Mouse (Mus musculus): ENCODE measurements around the gene Bcdin3d. TPM values are rescaled to one million over a fixed set of nuclear protein-coding genes. Genes with fewer than 3 reads are reported as not detected.
A peak's percentile ranks its signal among the peaks of the same experiment; 100 is the strongest.
"Not testable (repeated sequence)": the region's sequence is repeated elsewhere in the genome, so short reads cannot be mapped to it uniquely, and the experiment has no call there.

Gene Bcdin3d
- polyA plus RNA-seq, 1 experiment from 2014 or later: 2.9 TPM

- 1% methylated on average over 44 of the region's 45 CpGs for WGBS (ENCODE audit: missing documents)
- H3K27ac ChIP-seq: peak within 1 kb of the TSS; percentile 57
- H3K4me3 ChIP-seq (ENCODE audit: inconsistent target): peak within 1 kb of the TSS; percentile 45
- H3K79me2 ChIP-seq (ENCODE audit: inconsistent target): peaks cover 33% of the 10 kb centered on the region; the same call in 1 of the 2 replicates
- H3K36me3 ChIP-seq (ENCODE audit: inconsistent target): no peaks in the 10 kb centered on the region
Observed at GRCm38 (mm10) chr15:99457606-99458401, 16.7 kb downstream of the Bcdin3d start, which contains the start of gene Nckap5l. Nckap5l (minus strand) TSS chr15:99457748.

GRCm38 (mm10) chr15:99456963-99457605 lies 17.4 kb downstream of the Bcdin3d start:
- peak overlapping the region; percentile 57 for H3K27ac ChIP-seq
- no peaks in the 10 kb centered on the region for H3K36me3 ChIP-seq (ENCODE audit: inconsistent target)
- peaks cover 36% of the 10 kb centered on the region; the same call in 1 of the 2 replicates for H3K79me2 ChIP-seq (ENCODE audit: inconsistent target)
- under 1% methylated on average over 38 of the region's 43 CpGs for WGBS (ENCODE audit: missing documents)
- H3K4me3 ChIP-seq (ENCODE audit: inconsistent target): peak overlapping the region; percentile 45

GRCm38 (mm10) chr15:99456338-99456962 lies 18.1 kb downstream of the Bcdin3d start:
- Histone ChIP-seq H3K27ac (peak overlapping the region; percentile 57), H3K79me2 (ENCODE audit: inconsistent target) (peaks cover 36% of the 10 kb centered on the region; the same call in 1 of the 2 replicates), H3K4me3 (ENCODE audit: inconsistent target) (peak overlapping the region; percentile 45), H3K36me3 (ENCODE audit: inconsistent target) (no peaks in the 10 kb centered on the region)
- WGBS (ENCODE audit: missing documents): 14% methylated on average over 7 of the region's 7 CpGs

GRCm38 (mm10) chr15:99455415-99455814 lies 19.1 kb downstream of the Bcdin3d start:
- no peaks in the 10 kb centered on the region for H3K36me3 ChIP-seq (ENCODE audit: inconsistent target)
- H3K27ac ChIP-seq: no peak overlapping the region
- H3K4me3 ChIP-seq (ENCODE audit: inconsistent target): no peak overlapping the region
- peaks cover 36% of the 10 kb centered on the region; the same call in 1 of the 2 replicates for H3K79me2 ChIP-seq (ENCODE audit: inconsistent target)
- WGBS (ENCODE audit: missing documents): 100% methylated on average over 3 of the region's 3 CpGs

- peaks cover 36% of the 10 kb centered on the region; the same call in 1 of the 2 replicates for H3K79me2 ChIP-seq (ENCODE audit: inconsistent target)
- H3K27ac ChIP-seq: no peak overlapping the region
- H3K36me3 ChIP-seq (ENCODE audit: inconsistent target): no peaks in the 10 kb centered on the region
- 98% methylated on average over 5 of the region's 7 CpGs for WGBS (ENCODE audit: missing documents)
- H3K4me3 ChIP-seq (ENCODE audit: inconsistent target): no peak overlapping the region
Observed at GRCm38 (mm10) chr15:99454585-99455279, 19.8 kb downstream of the Bcdin3d start.

GRCm38 (mm10) chr15:99453153-99453900 lies 21.2 kb downstream of the Bcdin3d start:
- Histone ChIP-seq H3K27ac (no peak overlapping the region), H3K4me3 (ENCODE audit: inconsistent target) (no peak overlapping the region), H3K36me3 (ENCODE audit: inconsistent target) (no peaks in the 10 kb centered on the region), H3K79me2 (ENCODE audit: inconsistent target) (peaks cover 40% of the 10 kb centered on the region; the same call in 1 of the 2 replicates)
- 95% methylated on average over 11 of the region's 11 CpGs for WGBS (ENCODE audit: missing documents)

GRCm38 (mm10) chr15:99449751-99450280 lies 24.7 kb downstream of the Bcdin3d start:
- Histone ChIP-seq H3K4me3 (ENCODE audit: inconsistent target) (no peak overlapping the region), H3K36me3 (ENCODE audit: inconsistent target) (no peaks in the 10 kb centered on the region), H3K27ac (no peak overlapping the region), H3K79me2 (ENCODE audit: inconsistent target) (peaks cover 28% of the 10 kb centered on the region; the same call in 1 of the 2 replicates)
- 70% methylated on average over 8 of the region's 8 CpGs for WGBS (ENCODE audit: missing documents)

GRCm38 (mm10) chr15:99449131-99449750 lies 25.3 kb downstream of the Bcdin3d start:
- no peaks in the 10 kb centered on the region for H3K36me3 ChIP-seq (ENCODE audit: inconsistent target)
- H3K27ac ChIP-seq: no peak overlapping the region
- 42% methylated on average over 5 of the region's 9 CpGs for WGBS (ENCODE audit: missing documents)
- no peak overlapping the region for H3K4me3 ChIP-seq (ENCODE audit: inconsistent target)
- peaks cover 22% of the 10 kb centered on the region; the same call in 1 of the 2 replicates for H3K79me2 ChIP-seq (ENCODE audit: inconsistent target)

GRCm38 (mm10) chr15:99446136-99446535 lies 28.4 kb downstream of the Bcdin3d start:
- WGBS (ENCODE audit: missing documents): 84% methylated on average over 7 of the region's 10 CpGs
- not testable (repeated sequence) for H3K4me3 ChIP-seq (ENCODE audit: inconsistent target); H3K36me3 ChIP-seq (ENCODE audit: inconsistent target); H3K27ac ChIP-seq; H3K79me2 ChIP-seq (ENCODE audit: inconsistent target)

- 91% methylated on average over 6 of the region's 6 CpGs for WGBS (ENCODE audit: missing documents)
- no peak overlapping the region for H3K27ac ChIP-seq
- H3K36me3 ChIP-seq (ENCODE audit: inconsistent target): no peaks in the 10 kb centered on the region
- H3K4me3 ChIP-seq (ENCODE audit: inconsistent target): no peak overlapping the region
- peaks cover 5% of the 10 kb centered on the region; the same call in 1 of the 2 replicates for H3K79me2 ChIP-seq (ENCODE audit: inconsistent target)
Observed at GRCm38 (mm10) chr15:99445567-99445966, 29.0 kb downstream of the Bcdin3d start.

- Histone ChIP-seq H3K36me3 (ENCODE audit: inconsistent target) (no peaks in the 10 kb centered on the region), H3K4me3 (ENCODE audit: inconsistent target) (no peak overlapping the region), H3K27ac (no peak overlapping the region), H3K79me2 (ENCODE audit: inconsistent target) (no peaks in the 10 kb centered on the region; the same call in 1 of the 2 replicates)
- 85% methylated on average over 7 of the region's 7 CpGs for WGBS (ENCODE audit: missing documents)
Observed at GRCm38 (mm10) chr15:99442358-99442757, 32.2 kb downstream of the Bcdin3d start.

- WGBS (ENCODE audit: missing documents): 91% methylated on average over 8 of the region's 8 CpGs
- H3K4me3 ChIP-seq (ENCODE audit: inconsistent target): no peak overlapping the region
Observed at GRCm38 (mm10) chr15:99440816-99441457, 33.6 kb downstream of the Bcdin3d start.

More at GRCm38 (mm10) chr15:99440816-99441457, 33.6 kb downstream of the Bcdin3d start:
- Histone ChIP-seq H3K36me3 (ENCODE audit: inconsistent target) (no peaks in the 10 kb centered on the region), H3K27ac (no peak overlapping the region), H3K79me2 (ENCODE audit: inconsistent target) (no peaks in the 10 kb centered on the region; the same call in 1 of the 2 replicates)
